Mouse (Mus musculus) testis, adult 2 months (tissue): ENCODE data around the gene Mvb12b. TPM values are rescaled to one million over a fixed set of nuclear protein-coding genes. Genes with fewer than 3 reads are reported as not detected.
A peak's percentile ranks its signal among the peaks of the same experiment; 100 is the strongest.

Experiments used
- H3K27ac ChIP-seq: fragments of 200-500 bp; 2 replicates; pipeline ENCODE4 v1.5.1; 2012; ENCODE audit warnings: low read depth, low read length; ENCODE audit not compliant: control insufficient read depth, insufficient read depth
- H3K27me3 ChIP-seq: fragments of 200-500 bp; 2 replicates; pipeline ENCODE4 v1.6.1; 2012; ENCODE audit warnings: mild to moderate bottlenecking, low read length, moderate library complexity; ENCODE audit not compliant: control insufficient read depth, insufficient read depth
- H3K36me3 ChIP-seq: fragments of 200-500 bp; 2 replicates; pipeline ENCODE4 v1.6.1; 2012; ENCODE audit warnings: mild to moderate bottlenecking, low read length; ENCODE audit not compliant: control insufficient read depth, insufficient read depth
- H3K4me1 ChIP-seq: fragments of 200-500 bp; 2 replicates; pipeline ENCODE4 v1.6.1; 2012; ENCODE audit warnings: low read length; ENCODE audit not compliant: control insufficient read depth, insufficient read depth
- H3K4me3 ChIP-seq: fragments of 200-500 bp; 2 replicates; pipeline ENCODE4 v1.5.1; 2012; ENCODE audit warnings: low read depth, mild to moderate bottlenecking, low read length, moderate library complexity, mixed read lengths; ENCODE audit not compliant: control insufficient read depth
- CTCF ChIP-seq: fragments of 200-500 bp; IDR thresholded peaks from 2 replicates; pipeline ENCODE4 v1.5.1; 2012; ENCODE audit warnings: low read depth, mild to moderate bottlenecking, inconsistent platforms, low read length, moderate library complexity; ENCODE audit not compliant: control insufficient read depth, insufficient read depth, insufficient replicate concordance
- POLR2A ChIP-seq: fragments of 200-500 bp; IDR thresholded peaks from 2 replicates; pipeline ENCODE4 v1.6.1; 2012; ENCODE audit warnings: low read depth, mild to moderate bottlenecking, inconsistent platforms, low read length, moderate library complexity; ENCODE audit not compliant: control insufficient read depth
- polyA plus RNA-seq: library from polyadenylated mRNA; depleted of rRNA; stranded (reverse); fragments of >200 nt; gene quantifications from 2 replicates; pipeline ENCODE4 v1.2.3, GENCODE M21; 2012; rRNA removed

Mvb12b gene
- polyA plus RNA-seq, result 2.0 and 2.5 TPM in 2 replicates

- Histone ChIP-seq H3K27ac (no peak within 1 kb of the TSS; the same call in 1 of the 2 replicates), H3K27me3 (no peaks in the 10 kb centered on the region), H3K36me3 (no peaks in the 10 kb centered on the region), H3K4me1 (peaks cover 9% of the 10 kb centered on the region), H3K4me3 (peak within 1 kb of the TSS; percentile 87)
- TF ChIP-seq CTCF, result no peak
- TF ChIP-seq POLR2A, result no peak
Observed at GRCm38 (mm10) chr2:33887328-33888099, at the start of gene Mvb12b. Mvb12b (minus strand) TSS chr2:33887946.

DNA sequence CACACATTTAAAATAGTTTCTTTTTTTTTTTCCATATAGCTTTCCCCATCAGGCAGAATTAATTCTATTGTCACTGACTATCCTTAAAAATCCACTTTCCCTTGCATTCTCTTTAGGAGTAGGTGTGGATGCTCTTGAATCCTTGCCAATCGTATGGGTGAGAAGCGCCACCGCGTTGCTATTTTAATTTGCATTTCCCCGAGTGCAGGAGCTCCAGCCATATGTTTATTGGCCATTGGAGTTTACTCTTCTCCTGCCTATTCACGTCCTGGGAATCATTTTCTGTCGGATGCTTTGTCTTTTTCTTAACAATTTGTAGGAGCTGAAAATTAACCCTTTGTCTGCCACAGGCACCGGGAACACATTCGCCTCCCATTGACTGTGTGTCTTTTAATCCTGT is 48.0 kb upstream of the Mvb12b start:
- H3K27ac ChIP-seq, result no peak overlapping the region
- no peaks in the 10 kb centered on the region for H3K4me1 ChIP-seq
- no peaks in the 10 kb centered on the region for H3K27me3 ChIP-seq
- no peak for TF ChIP-seq CTCF
- TF ChIP-seq POLR2A, result no peak
- no peak overlapping the region for H3K4me3 ChIP-seq
- H3K36me3 ChIP-seq, result no peaks in the 10 kb centered on the region

DNA sequence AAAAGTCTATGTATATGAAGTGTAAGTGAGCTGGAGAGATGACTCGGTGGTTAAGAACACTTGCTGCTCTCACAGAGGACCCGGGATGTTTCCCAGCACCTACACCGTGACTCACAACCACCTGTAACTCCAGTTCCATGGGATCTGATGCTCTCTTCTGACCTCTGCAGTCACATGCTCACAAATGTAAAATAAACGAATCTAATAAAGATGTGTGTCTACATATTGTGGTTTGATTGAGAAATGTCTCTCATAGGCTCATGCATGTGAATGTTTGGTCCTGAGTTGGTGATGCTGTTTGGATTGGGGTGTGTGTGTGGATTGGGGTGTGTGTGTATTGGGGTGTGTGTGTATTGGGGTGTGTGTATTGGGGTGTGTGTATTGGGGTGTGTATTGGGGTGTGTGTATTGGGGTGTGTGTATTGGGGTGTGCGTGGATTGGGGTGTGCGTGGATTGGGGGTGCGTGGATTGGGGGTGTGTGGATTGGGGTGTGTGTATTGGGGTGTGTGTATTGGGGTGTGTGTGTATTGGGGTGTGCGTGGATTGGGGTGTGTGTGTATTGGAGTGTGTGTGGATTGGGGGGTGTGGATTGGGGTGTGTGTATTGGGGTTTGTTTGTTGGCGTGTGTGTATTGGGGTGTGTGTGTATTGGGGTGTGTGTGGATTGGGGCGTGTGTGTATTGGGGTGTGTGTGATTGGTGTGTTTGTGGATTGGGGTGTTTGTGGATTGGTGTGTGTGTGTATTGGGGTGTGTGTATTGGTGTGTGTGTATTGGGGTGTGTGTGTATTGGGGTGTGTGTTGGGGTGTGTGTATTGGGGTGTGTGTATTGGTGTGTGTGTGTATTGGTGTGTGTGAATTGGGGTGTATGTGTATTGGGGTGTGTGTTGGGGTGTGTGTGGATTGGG is 46.1 kb upstream of the Mvb12b start:
- no peak for TF ChIP-seq POLR2A
- TF ChIP-seq CTCF, result no peak
- H3K36me3 ChIP-seq, result no peaks in the 10 kb centered on the region
- H3K4me1 ChIP-seq, result no peaks in the 10 kb centered on the region
- no peaks in the 10 kb centered on the region for H3K27me3 ChIP-seq
- H3K27ac ChIP-seq, result no peak overlapping the region
- no peak overlapping the region for H3K4me3 ChIP-seq

- H3K27ac ChIP-seq, result no peak overlapping the region
Observed at GRCm38 (mm10) chr2:33931161-33931560, 43.4 kb upstream of the Mvb12b start.

DNA sequence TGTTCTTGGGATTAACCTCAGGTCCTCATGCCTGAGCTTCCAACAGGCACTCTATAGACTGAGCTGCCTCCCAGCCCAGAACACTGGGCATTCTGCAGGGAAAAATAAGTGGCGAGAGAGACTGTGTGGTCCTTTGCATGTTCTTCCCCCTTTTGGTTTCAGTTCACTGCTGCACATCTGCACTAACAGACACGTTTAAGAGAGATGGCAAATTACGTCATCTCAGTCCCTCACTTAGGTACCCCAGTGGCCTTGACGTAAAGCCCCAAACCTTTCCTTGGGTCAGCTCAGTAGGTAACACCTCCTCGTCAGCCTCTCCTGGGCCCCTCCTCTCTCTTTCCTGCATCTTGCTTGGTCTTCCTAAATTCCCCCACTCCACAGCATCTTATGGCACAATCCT is 37.5 kb upstream of the Mvb12b start:
- H3K4me1 ChIP-seq, result peaks cover 2% of the 10 kb centered on the region; the same call in 1 of the 2 replicates
- H3K4me3 ChIP-seq, result no peak overlapping the region
- TF ChIP-seq POLR2A, result no peak
- no peak for TF ChIP-seq CTCF
- no peaks in the 10 kb centered on the region for H3K36me3 ChIP-seq
- no peaks in the 10 kb centered on the region for H3K27me3 ChIP-seq
- no peak overlapping the region for H3K27ac ChIP-seq

More at GRCm38 (mm10) chr2:33931161-33931560, 43.4 kb upstream of the Mvb12b start:
- no peak overlapping the region for H3K4me3 ChIP-seq
- no peaks in the 10 kb centered on the region for H3K4me1 ChIP-seq
- TF ChIP-seq CTCF (no peak), POLR2A (no peak)
- no peaks in the 10 kb centered on the region for H3K36me3 ChIP-seq
- H3K27me3 ChIP-seq, result no peaks in the 10 kb centered on the region

- Histone ChIP-seq H3K36me3 (no peaks in the 10 kb centered on the region), H3K4me1 (peaks cover 2% of the 10 kb centered on the region; the same call in 1 of the 2 replicates), H3K27me3 (no peaks in the 10 kb centered on the region), H3K4me3 (no peak overlapping the region), H3K27ac (no peak overlapping the region)
- TF ChIP-seq POLR2A (no peak), CTCF (no peak)
Observed at GRCm38 (mm10) chr2:33923482-33923881, 35.7 kb upstream of the Mvb12b start.

DNA sequence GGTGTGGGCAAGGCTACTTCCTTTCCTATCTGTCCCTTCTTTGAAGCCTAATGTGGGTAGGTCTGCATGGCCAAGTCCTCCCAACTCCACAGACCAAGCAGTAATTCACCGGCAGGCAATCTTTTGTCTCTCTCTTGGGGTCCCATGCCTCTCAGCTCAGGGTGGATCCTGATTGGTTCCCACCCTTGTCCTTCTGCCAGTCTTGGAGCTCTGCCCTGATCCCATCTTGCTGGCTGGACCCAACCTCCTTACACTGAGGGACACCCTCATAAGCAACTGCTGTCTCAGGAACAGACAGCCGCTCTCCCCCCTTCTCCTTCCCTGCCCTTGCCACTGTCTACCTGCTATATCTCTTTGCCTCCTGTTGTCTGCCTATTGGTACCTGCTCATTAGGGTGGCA is 34.7 kb upstream of the Mvb12b start:
- no peak for TF ChIP-seq CTCF
- no peak for TF ChIP-seq POLR2A
- Histone ChIP-seq H3K27me3 (no peaks in the 10 kb centered on the region), H3K4me3 (no peak overlapping the region), H3K27ac (no peak overlapping the region), H3K36me3 (no peaks in the 10 kb centered on the region), H3K4me1 (peaks cover 2% of the 10 kb centered on the region; the same call in 1 of the 2 replicates)
